Mouse (Mus musculus): ENCODE measurements around the gene Cox20. TPM values are rescaled to one million over a fixed set of nuclear protein-coding genes. Genes with fewer than 3 reads are reported as not detected.
"Not testable (repeated sequence)": the region's sequence is repeated elsewhere in the genome, so short reads cannot be mapped to it uniquely, and the experiment has no call there.

Cox20 gene
- total RNA-seq, 2 experiments from 2014 or later: 131 to 142 TPM

- ATAC-seq (replicated peaks; ENCODE audit: poor library complexity, severe bottlenecking): not testable (repeated sequence)
Measured at GRCm38 (mm10) chr1:178344071-178344805, 25.3 kb downstream of the Cox20 start.

- peak; percentile 51 for ATAC-seq (replicated peaks; ENCODE audit: poor library complexity, severe bottlenecking)
Measured at GRCm38 (mm10) chr1:178350792-178351191, 31.9 kb downstream of the Cox20 start.

- peak; percentile 53; the same call in 1 of the 2 replicates for ATAC-seq (replicated peaks; ENCODE audit: poor library complexity, severe bottlenecking)
Measured at GRCm38 (mm10) chr1:178351643-178352042, 32.7 kb downstream of the Cox20 start.

GRCm38 (mm10) chr1:178354576-178354975 is 35.6 kb downstream of the Cox20 start:
- ATAC-seq (replicated peaks; ENCODE audit: poor library complexity, severe bottlenecking): no peak

- ATAC-seq (replicated peaks; ENCODE audit: poor library complexity, severe bottlenecking): no peak
Measured at GRCm38 (mm10) chr1:178357776-178358710, 39.1 kb downstream of the Cox20 start.

- 0 out of 2 replicates have a peak, but pooled peaks have one; percentile 10 for ATAC-seq (replicated peaks; ENCODE audit: poor library complexity, severe bottlenecking)
Measured at GRCm38 (mm10) chr1:178360264-178360663, 41.3 kb downstream of the Cox20 start.

- ATAC-seq (replicated peaks; ENCODE audit: poor library complexity, severe bottlenecking): peak; percentile 89
Measured at GRCm38 (mm10) chr1:178360702-178361101, 41.8 kb downstream of the Cox20 start.

GRCm38 (mm10) chr1:178365171-178365570 is 46.2 kb downstream of the Cox20 start:
- no peak for ATAC-seq (replicated peaks; ENCODE audit: poor library complexity, severe bottlenecking)

GRCm38 (mm10) chr1:178368121-178368520 is 49.2 kb downstream of the Cox20 start:
- no peak for ATAC-seq (replicated peaks; ENCODE audit: poor library complexity, severe bottlenecking)

- ATAC-seq (replicated peaks; ENCODE audit: poor library complexity, severe bottlenecking): peak; percentile 90
Measured at GRCm38 (mm10) chr1:178368548-178369271, 49.8 kb downstream of the Cox20 start.

- peak; percentile 71 for ATAC-seq (replicated peaks; ENCODE audit: poor library complexity, severe bottlenecking)
Measured at GRCm38 (mm10) chr1:178369272-178369651, 50.3 kb downstream of the Cox20 start.

Other genes with a start within 250 kb of the Cox20 start
- gene Desi2, start 131.7 kb upstream of the Cox20 start, total RNA-seq (2014; fragmentation: Nextera tagmentation): 10.1 and 15.7 TPM in 2 replicates
- gene Desi2, start 131.7 kb upstream of the Cox20 start, total RNA-seq (2017): 15.0 and 17.9 TPM in 2 replicates
- 580 and 661 TPM in 2 replicates for gene Hnrnpu, start 18.7 kb downstream of the Cox20 start, total RNA-seq (2014; fragmentation: Nextera tagmentation)
- 553 and 618 TPM in 2 replicates for gene Hnrnpu, start 18.7 kb downstream of the Cox20 start, total RNA-seq (2017)
- 3.1 TPM in 2 replicates for gene Efcab2, start 87.0 kb downstream of the Cox20 start, total RNA-seq (2014; fragmentation: Nextera tagmentation)
- gene Efcab2, start 87.0 kb downstream of the Cox20 start, total RNA-seq (2017): 2.3 and 4.0 TPM in 2 replicates
- 0.04 and 0.21 TPM in 2 replicates for gene Kif26b, start 210.0 kb downstream of the Cox20 start, total RNA-seq (2014; fragmentation: Nextera tagmentation)
- gene Kif26b, start 210.0 kb downstream of the Cox20 start, total RNA-seq (2017): under 0.01 and 0.21 TPM in 2 replicates